Mouse (Mus musculus): ENCODE data around the gene Lrrc23.
A peak's percentile ranks its signal among the peaks of the same experiment; 100 is the strongest.
"Not testable (repeated sequence)": the region's sequence is repeated elsewhere in the genome, so short reads cannot be mapped to it uniquely, and the experiment has no call there.

Gene Lrrc23

GRCm38 (mm10) chr6:124807366-124807765, 27.8 kb upstream of the Lrrc23 start:
- DNase-seq: no peak

GRCm38 (mm10) chr6:124806446-124807140, 27.1 kb upstream of the Lrrc23 start:
- DNase-seq: no peak

GRCm38 (mm10) chr6:124805341-124806321, 26.1 kb upstream of the Lrrc23 start:
- peak; percentile 96 for DNase-seq

- no peak for DNase-seq
These were observed 24.8 kb upstream of the Lrrc23 start for GRCm38 (mm10) chr6:124804341-124804740.

GRCm38 (mm10) chr6:124803691-124804090, 24.2 kb upstream of the Lrrc23 start:
- DNase-seq: not testable (repeated sequence)

GRCm38 (mm10) chr6:124803061-124803460, 23.5 kb upstream of the Lrrc23 start:
- DNase-seq: no peak

- DNase-seq: peak; percentile 24
These were observed 22.9 kb upstream of the Lrrc23 start for GRCm38 (mm10) chr6:124802400-124802799.

- no peak for DNase-seq
These were observed 16.7 kb upstream of the Lrrc23 start for GRCm38 (mm10) chr6:124796200-124796599.

- peak; percentile 45 for DNase-seq
These were observed 16.3 kb upstream of the Lrrc23 start for GRCm38 (mm10) chr6:124795781-124796180.

- no peak for DNase-seq
These were observed 12.4 kb upstream of the Lrrc23 start for GRCm38 (mm10) chr6:124791911-124792310.

- no peak for DNase-seq
These were observed 10.6 kb upstream of the Lrrc23 start for GRCm38 (mm10) chr6:124790121-124790520.

- no peak for DNase-seq
These were observed 10.0 kb upstream of the Lrrc23 start for GRCm38 (mm10) chr6:124789519-124789918.

GRCm38 (mm10) chr6:124787722-124788121, 8.2 kb upstream of the Lrrc23 start:
- no peak for DNase-seq

- peak; percentile 40 for DNase-seq
These were observed 7.4 kb upstream of the Lrrc23 start for GRCm38 (mm10) chr6:124786756-124787420.

- DNase-seq: no peak
These were observed 2.9 kb upstream of the Lrrc23 start for GRCm38 (mm10) chr6:124782436-124782835.

- no peak for DNase-seq
These were observed 1.4 kb upstream of the Lrrc23 start for GRCm38 (mm10) chr6:124780917-124781316.

GRCm38 (mm10) chr6:124779984-124780416, 473 bp upstream of the Lrrc23 start:
- no peak for DNase-seq

- DNase-seq: no peak
These were observed 9.0 kb downstream of the Lrrc23 start for GRCm38 (mm10) chr6:124770511-124770910.

- DNase-seq: no peak
These were observed 9.5 kb downstream of the Lrrc23 start for GRCm38 (mm10) chr6:124770013-124770412.

- no peak for DNase-seq
These were observed 10.3 kb downstream of the Lrrc23 start, which contains the start of gene Eno2 for GRCm38 (mm10) chr6:124769101-124769765. Eno2 (minus strand) TSS chr6:124769673.

GRCm38 (mm10) chr6:124768704-124769044, 10.9 kb downstream of the Lrrc23 start:
- no peak for DNase-seq

- DNase-seq: no peak
These were observed 11.4 kb downstream of the Lrrc23 start for GRCm38 (mm10) chr6:124767920-124768703.
